Mouse (Mus musculus): Measurements from ENCODE around the gene Pdia5. TPM values are rescaled to one million over a fixed set of nuclear protein-coding genes. Genes with fewer than 3 reads are reported as not detected.

Gene Pdia5
- polyA plus RNA-seq (2012; rRNA removed): 3.8 and 4.1 TPM in 2 replicates

DNA sequence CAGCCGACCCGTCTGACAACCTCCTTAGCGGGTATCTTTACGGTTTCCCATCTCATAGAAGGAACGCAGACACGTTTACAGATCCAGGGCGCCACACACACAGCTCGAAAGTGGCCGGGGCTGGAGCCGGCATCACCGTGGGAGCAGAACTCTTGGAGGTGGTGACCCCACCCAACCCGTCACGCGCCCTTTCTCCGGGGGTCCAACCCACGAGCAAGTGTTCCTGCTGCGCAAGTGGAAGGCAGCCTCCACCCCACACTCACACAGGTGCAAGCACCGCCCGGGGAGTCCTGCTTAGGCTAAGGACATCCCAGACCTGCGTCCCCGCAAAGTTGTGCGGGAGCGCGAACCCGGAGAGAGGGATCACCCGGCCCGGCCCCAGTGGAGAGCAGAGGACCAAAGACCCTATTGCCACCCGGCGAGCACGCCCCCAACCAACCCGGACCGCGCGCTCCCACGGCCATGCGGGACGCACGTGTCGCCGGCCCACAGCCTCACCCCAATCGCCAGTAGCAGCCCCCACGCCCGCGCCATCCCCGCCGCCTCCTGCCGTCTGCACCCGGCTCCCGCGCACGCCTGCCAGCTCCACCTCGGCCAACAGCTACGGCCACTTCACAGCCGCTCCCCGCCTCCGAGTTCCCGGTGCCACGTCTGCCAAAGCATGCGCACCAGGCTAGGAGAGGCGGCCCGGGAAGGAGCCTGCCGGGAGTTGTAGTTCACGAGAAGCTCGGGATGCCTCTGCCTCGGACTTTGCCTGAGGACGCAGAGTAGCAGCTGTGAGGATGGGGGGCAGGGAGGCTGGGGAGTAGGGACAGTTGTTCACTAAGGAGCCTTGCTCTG, at the start of gene Pdia5:
Gene Pdia5, minus strand, starts transcription at position 643 of the 840 bp plus-strand sequence.

DNA sequence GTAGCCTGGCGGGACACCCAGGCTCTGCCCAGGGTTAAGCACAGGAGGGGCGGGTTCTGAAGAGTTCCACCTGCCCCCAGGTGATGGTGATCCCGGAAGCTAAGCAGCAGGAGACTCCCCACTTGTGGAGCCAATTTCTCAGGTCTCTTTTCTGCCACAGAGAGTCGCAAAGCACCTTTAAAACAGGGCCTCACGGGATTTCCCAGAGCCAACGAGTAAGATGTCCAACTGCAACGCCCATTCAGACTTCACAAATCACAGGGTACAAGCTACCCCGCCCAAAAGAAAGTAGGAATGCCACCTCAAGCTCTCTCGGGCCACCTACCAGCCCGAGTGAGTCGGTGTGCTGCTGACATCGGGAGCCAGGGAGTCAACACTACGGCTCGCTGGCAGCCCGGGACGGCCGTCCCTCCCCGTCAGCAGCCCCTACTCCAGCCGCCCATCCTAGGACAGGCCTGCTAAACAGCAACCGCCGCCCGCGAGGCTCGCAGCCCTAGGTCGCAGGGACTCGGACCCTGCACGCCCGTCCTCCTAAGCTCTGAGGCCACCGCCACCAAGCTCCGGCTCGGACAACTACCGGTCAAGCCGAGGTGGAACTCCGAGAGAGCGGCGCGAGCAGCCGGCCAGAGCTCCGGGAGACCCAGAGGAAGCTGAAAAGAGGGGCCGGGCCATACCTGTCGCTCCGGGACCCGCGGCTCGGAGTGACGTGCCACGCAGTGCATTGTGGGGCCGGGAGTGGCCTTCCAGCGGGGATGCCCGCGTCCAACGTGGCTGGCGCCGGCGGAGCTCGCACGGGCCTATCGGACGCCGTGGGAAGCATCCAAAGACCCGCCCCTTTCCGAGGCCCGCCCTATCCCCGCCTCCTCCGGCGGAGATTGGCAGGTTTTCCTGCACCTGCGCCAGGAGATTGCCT, 127.3 kb downstream of the Pdia5 start, which contains the start of gene Sec22a:
Gene Sec22a, minus strand, starts transcription at position 769 of the 913 bp plus-strand sequence.

Other genes starting within 250 kb of the Pdia5 start
- 2.7 TPM in 2 replicates for gene Sec22a, start 127.0 kb downstream of the Pdia5 start, polyA plus RNA-seq (2012; rRNA removed)
- 0.49 and 0.68 TPM in 2 replicates for gene Sema5b, start 50.3 kb upstream of the Pdia5 start, polyA plus RNA-seq (2012; rRNA removed)

Measured in stomach, adult 2 months (tissue).